Mouse (Mus musculus): ENCODE data around the gene Pirt.

DNA sequence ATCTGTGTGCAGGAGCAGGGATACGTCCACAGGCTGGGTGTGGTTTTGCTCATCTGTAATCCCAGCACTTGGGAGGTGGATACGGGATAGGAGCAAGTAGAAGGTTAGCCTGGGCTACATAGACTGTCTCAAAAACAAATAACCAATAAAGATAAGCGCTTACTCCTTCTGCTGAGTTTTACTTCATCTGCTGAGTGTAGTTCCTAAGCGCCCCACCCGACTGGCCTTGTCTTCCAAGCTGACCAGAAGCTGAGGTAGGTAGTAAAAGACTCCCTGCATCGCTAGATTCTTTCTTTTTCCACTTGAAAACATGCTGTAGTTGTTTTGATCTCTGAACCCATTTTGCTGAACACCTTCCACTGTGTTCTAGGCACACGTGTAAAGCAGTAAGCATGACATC lies 9.0 kb upstream of the Pirt start:
- no peak for TF ChIP-seq CTCF (conservative IDR thresholded peaks at IDR 0.05; ENCODE audit: low read length)
- no peak for TF ChIP-seq NANOG (IDR thresholded peaks at IDR 0.05; ENCODE audit: borderline replicate concordance, low read length)
